Mouse (Mus musculus) lung, embryonic 14.5 days (tissue): ENCODE results near the gene Gm20517. TPM values are rescaled to one million over a fixed set of nuclear protein-coding genes. Genes with fewer than 3 reads are reported as not detected.
"Not testable (repeated sequence)": the region's sequence is repeated elsewhere in the genome, so short reads cannot be mapped to it uniquely, and the experiment has no call there.

Experiments used
- ATAC-seq: fragments of 200-750 bp; cut with Nextera tagmentation; 2 replicates; pipeline ENCODE4 v1.8.0; 2017; ENCODE audit warnings: mild to moderate bottlenecking, moderate TSS enrichment, moderate library complexity; ENCODE audit not compliant: insufficient read depth
- DNase-seq: peaks from one replicate; pipeline ENCODE4 v3.0.0-alpha.2; 2015
- H3K27ac ChIP-seq: fragments of 300-500 bp; sonication (generic); 2 replicates; pipeline ENCODE4 v1.5.1; 2014; ENCODE audit warnings: low read depth, mild to moderate bottlenecking, moderate library complexity
- H3K27me3 ChIP-seq: fragments of 300-500 bp; sonication (generic); 2 replicates; pipeline ENCODE4 v1.6.1; 2014; ENCODE audit warnings: low read length, control low read depth; ENCODE audit not compliant: insufficient read depth
- H3K36me3 ChIP-seq: fragments of 300-500 bp; sonication (generic); 2 replicates; pipeline ENCODE4 v1.6.1; 2014; ENCODE audit warnings: control low read depth; ENCODE audit not compliant: insufficient read depth
- H3K4me1 ChIP-seq: fragments of 300-500 bp; sonication (generic); 2 replicates; pipeline ENCODE4 v1.6.1; 2014; ENCODE audit warnings: antibody characterized with exemption, control low read depth; ENCODE audit not compliant: insufficient read depth
- H3K4me2 ChIP-seq: fragments of 300-500 bp; sonication (generic); 2 replicates; pipeline ENCODE4 v1.6.1; 2014; ENCODE audit warnings: mild to moderate bottlenecking
- H3K4me3 ChIP-seq: fragments of 300-500 bp; sonication (generic); 2 replicates; pipeline ENCODE4 v1.5.1; 2014; ENCODE audit warnings: low read depth, low read length
- H3K9ac ChIP-seq: fragments of 300-500 bp; sonication (generic); 2 replicates; pipeline ENCODE4 v1.6.1; 2014
- H3K9me3 ChIP-seq: fragments of 300-500 bp; sonication (generic); 2 replicates; pipeline ENCODE4 v1.6.1; 2016; ENCODE audit warnings: low read depth, low read length, control low read depth
- CTCF ChIP-seq: IDR thresholded peaks from 2 replicates; pipeline ENCODE4 v1.5.1; 2016; ENCODE audit warnings: antibody characterized with exemption, low read depth
- WGBS: fragments of 180-500 bp; shearing (Covaris S2); extraction: QIAGEN DNeasy Blood & Tissue Kit; methylation state at CpG from one replicate; pipeline ENCODE4 v1.1.7; 2014; 5-methylcytosine and 5-hydroxymethylcytosine counted together
- polyA plus RNA-seq: library from polyadenylated mRNA; unstranded; fragments of >200 nt; fragmentation: Nextera tagmentation; extraction: Ambion mirVana; gene quantifications from 2 replicates; pipeline ENCODE4 v1.2.1, GENCODE M21; 2014

Gm20517 gene
- polyA plus RNA-seq, 1 experiment from 2014 or later, result 0.74 TPM

- Histone ChIP-seq H3K9ac (no peak overlapping the region), H3K27ac (no peak overlapping the region), H3K9me3 (no peaks in the 10 kb centered on the region), H3K36me3 (peaks cover 70% of the 10 kb centered on the region), H3K4me1 (no peaks in the 10 kb centered on the region), H3K4me3 (no peak overlapping the region), H3K4me2 (no peak overlapping the region), H3K27me3 (no peaks in the 10 kb centered on the region)
- DNase-seq (no peak), ATAC-seq (peak; percentile 31; the same call in 1 of the 2 replicates)
- 88% methylated on average over 9 of the region's 9 CpGs for WGBS
- no peak for TF ChIP-seq CTCF
Measured at GRCm38 (mm10) chr17:47617605-47618307, 6.4 kb downstream of the Gm20517 start.

DNA sequence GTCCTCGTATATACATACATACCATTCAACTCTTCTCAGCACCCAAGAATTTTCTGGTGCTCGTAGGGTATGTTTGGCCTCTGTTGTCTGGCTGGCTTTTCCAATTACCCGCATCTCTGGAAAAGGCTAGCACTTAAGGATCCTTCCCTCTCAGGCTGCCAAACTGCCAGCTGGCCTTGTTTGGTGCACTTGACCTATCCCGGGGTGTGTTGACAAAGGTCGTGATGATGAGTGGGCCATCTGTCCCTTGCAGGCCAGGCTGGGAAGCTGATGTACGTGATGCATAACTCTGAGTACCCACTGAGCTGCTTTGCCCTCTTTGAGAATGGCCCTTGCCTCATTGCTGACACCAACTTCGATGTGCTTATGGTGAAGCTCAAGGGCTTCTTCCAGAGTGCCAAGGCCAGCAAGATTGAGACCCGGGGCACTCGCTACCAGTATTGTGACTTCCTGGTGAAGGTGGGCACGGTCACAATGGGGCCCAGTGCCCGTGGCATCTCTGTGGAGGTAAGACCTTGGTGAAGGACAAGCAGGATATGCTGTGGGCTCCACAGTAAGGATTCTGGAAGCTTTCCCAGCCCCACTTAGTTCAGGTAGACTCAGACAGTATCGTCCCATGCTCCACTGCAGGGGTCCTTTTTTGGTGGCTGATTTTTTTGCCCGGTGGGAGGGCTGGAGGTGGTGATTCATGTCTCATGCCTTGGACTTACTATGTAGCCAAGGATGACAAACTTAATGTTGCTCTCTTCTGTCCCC is 7.3 kb downstream of the Gm20517 start:
- Histone ChIP-seq H3K9ac (no peak overlapping the region), H3K27ac (no peak overlapping the region), H3K27me3 (no peaks in the 10 kb centered on the region), H3K9me3 (no peaks in the 10 kb centered on the region), H3K4me1 (no peaks in the 10 kb centered on the region), H3K4me2 (no peak overlapping the region), H3K36me3 (peaks cover 73% of the 10 kb centered on the region), H3K4me3 (no peak overlapping the region)
- 81% methylated on average over 13 of the region's 13 CpGs for WGBS
- TF ChIP-seq CTCF, result no peak
- DNase-seq, result no peak
- ATAC-seq, result no peak

GRCm38 (mm10) chr17:47622912-47623554 is 11.6 kb downstream of the Gm20517 start:
- no peak overlapping the region for H3K4me3 ChIP-seq
- TF ChIP-seq CTCF, result no peak
- no peak overlapping the region for H3K27ac ChIP-seq
- no peak overlapping the region for H3K9ac ChIP-seq
- H3K27me3 ChIP-seq, result no peaks in the 10 kb centered on the region
- no peak for ATAC-seq
- no peaks in the 10 kb centered on the region for H3K9me3 ChIP-seq
- H3K4me2 ChIP-seq, result no peak overlapping the region
- WGBS, result 93% methylated on average over 14 of the region's 14 CpGs
- H3K4me1 ChIP-seq, result no peaks in the 10 kb centered on the region
- DNase-seq, result no peak
- H3K36me3 ChIP-seq, result peaks cover 71% of the 10 kb centered on the region

- H3K36me3 ChIP-seq, result peaks cover 57% of the 10 kb centered on the region
- H3K27ac ChIP-seq, H3K27me3 ChIP-seq, H3K4me2 ChIP-seq, ATAC-seq, H3K9me3 ChIP-seq, H3K4me3 ChIP-seq, DNase-seq, H3K4me1 ChIP-seq, H3K9ac ChIP-seq: not testable (repeated sequence)
- 0 out of 2 replicates have a peak, but pooled peaks have one; percentile 11 for TF ChIP-seq CTCF
- 98% methylated on average over 4 of the region's 5 CpGs for WGBS
Measured at GRCm38 (mm10) chr17:47624572-47624971, 13.2 kb downstream of the Gm20517 start.

DNA sequence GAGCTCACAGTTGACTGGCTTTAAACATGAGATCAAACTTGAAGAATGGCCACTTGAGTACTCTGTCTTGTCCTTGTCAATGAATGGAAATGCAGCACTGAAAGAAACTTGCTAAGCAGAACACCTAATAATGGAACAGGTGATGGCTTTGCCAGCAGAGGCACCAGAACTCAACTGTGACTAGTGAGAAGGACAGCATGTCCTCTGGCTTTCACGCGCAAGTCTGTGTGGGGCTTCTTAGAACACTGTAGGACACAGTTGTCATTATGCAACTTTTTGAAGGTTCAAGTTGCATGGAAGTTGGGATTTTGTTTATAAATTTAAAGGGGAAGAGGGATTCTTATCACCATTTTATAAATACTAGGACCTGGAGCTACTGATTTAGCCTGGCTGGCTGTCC is 13.7 kb downstream of the Gm20517 start:
- TF ChIP-seq CTCF, result no peak
- whole genome bisulfite sequencing, result 95% methylated on average over 2 of the region's 2 CpGs
- Histone ChIP-seq H3K4me3 (no peak overlapping the region), H3K9me3 (no peaks in the 10 kb centered on the region), H3K4me1 (no peaks in the 10 kb centered on the region), H3K27ac (no peak overlapping the region), H3K27me3 (no peaks in the 10 kb centered on the region), H3K36me3 (peaks cover 52% of the 10 kb centered on the region), H3K4me2 (no peak overlapping the region), H3K9ac (no peak overlapping the region)
- no peak for ATAC-seq
- DNase-seq, result no peak

GRCm38 (mm10) chr17:47626031-47626430 is 14.6 kb downstream of the Gm20517 start:
- Histone ChIP-seq H3K4me1 (peaks cover 3% of the 10 kb centered on the region; the same call in 1 of the 2 replicates), H3K4me3 (no peak overlapping the region), H3K9ac (no peak overlapping the region), H3K27me3 (no peaks in the 10 kb centered on the region), H3K9me3 (no peaks in the 10 kb centered on the region), H3K4me2 (no peak overlapping the region), H3K27ac (no peak overlapping the region), H3K36me3 (peaks cover 52% of the 10 kb centered on the region)
- no peak for TF ChIP-seq CTCF
- ATAC-seq (no peak), DNase-seq (no peak)
- WGBS, result 80% methylated on average over 5 of the region's 5 CpGs

GRCm38 (mm10) chr17:47627791-47628190 is 16.4 kb downstream of the Gm20517 start:
- peak overlapping the region; percentile 99 for H3K4me2 ChIP-seq
- WGBS, result 65% methylated on average over 2 of the region's 2 CpGs
- no peaks in the 10 kb centered on the region for H3K9me3 ChIP-seq
- H3K4me3 ChIP-seq, result peak overlapping the region; percentile 65
- DNase-seq, result no peak
- no peak overlapping the region for H3K27ac ChIP-seq
- H3K36me3 ChIP-seq, result peaks cover 35% of the 10 kb centered on the region
- H3K9ac ChIP-seq, result no peak overlapping the region; the same call in 1 of the 2 replicates
- peak; percentile 27 for TF ChIP-seq CTCF
- H3K4me1 ChIP-seq, result peaks cover 6% of the 10 kb centered on the region; the same call in 1 of the 2 replicates
- no peaks in the 10 kb centered on the region for H3K27me3 ChIP-seq
- ATAC-seq, result no peak
